Mouse (Mus musculus) layer of hippocampus, adult 6 months (tissue): ENCODE results near the gene Grm8. TPM values are rescaled to one million over a fixed set of nuclear protein-coding genes. Genes with fewer than 3 reads are reported as not detected.
A peak's percentile ranks its signal among the peaks of the same experiment; 100 is the strongest.

Experiments
- long read RNA-seq, 2 experiments: library from polyadenylated mRNA; unstranded; transcript quantifications; one replicate each; pipeline ENCODE4 v2.0.0; 2019 to 2020
- microRNA-seq: library from miRNA; unstranded; fragments of <30 nt; microRNA quantifications from one replicate; pipeline ENCODE4 v1.2.0, GENCODE M21; 2020
- polyA plus RNA-seq: library from polyadenylated mRNA; unstranded; fragments of <200 nt; fragmentation: Nextera tagmentation; gene quantifications from 2 replicates; pipeline ENCODE4 v1.2.3, GENCODE M21; 2021

The Grm8 gene
- polyA plus RNA-seq = 2.3 and 3.1 TPM in 2 replicates
- long read RNA-seq, experiment 1, partial matches to known transcripts = 2 of 3 reads
- long read RNA-seq, experiment 1, other reads (novel, unspliced or antisense) = 1 of 3 reads
- long read RNA-seq, experiment 2, partial matches to known transcripts = 5 of 12 reads
- long read RNA-seq, experiment 2, other reads (novel, unspliced or antisense) = 6 of 12 reads

DNA sequence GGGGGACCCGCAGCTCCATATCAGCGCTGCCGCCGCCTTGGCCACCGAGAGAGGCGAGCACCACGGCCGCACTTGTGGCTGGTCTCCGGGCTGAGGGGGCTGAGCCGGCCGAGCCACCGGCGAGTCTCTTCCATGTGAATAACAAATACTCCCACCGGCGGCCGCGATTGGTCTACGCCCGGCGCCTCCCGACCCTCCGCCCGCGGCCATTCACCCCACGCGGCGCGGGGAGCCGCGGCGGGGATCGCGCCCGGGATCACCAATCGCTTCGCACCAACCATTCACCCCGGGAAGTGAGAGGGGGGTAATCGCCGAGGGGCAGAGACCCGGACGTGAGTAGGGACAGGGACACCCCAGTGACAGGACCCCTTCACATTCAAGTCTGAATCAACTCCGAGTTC is at the start of gene Grm8:
Gene Grm8, minus strand, starts transcription at position 178 of the 401 bp plus-strand sequence.

Small RNA genes lying within 50 kb of the gene (microRNA-seq; reads per million reads assigned to microRNA genes)
- 11.6 reads per million, percentile 34 among the genes with 10 or more reads in this experiment for gene Mir592
